Mouse (Mus musculus): ENCODE data around the gene Txndc5. TPM values are rescaled to one million over a fixed set of nuclear protein-coding genes. Genes with fewer than 3 reads are reported as not detected.

Txndc5 gene
- polyA plus RNA-seq, 1 experiment from 2014 or later, result 172 TPM

- Histone ChIP-seq H3K4me2 (ENCODE audit: low read depth, low read length) (no peak overlapping the region), H3K27me3 (ENCODE audit: control insufficient read depth, insufficient read depth, low read length) (no peaks in the 10 kb centered on the region), H3K4me3 (ENCODE audit: low read depth, low read length) (no peak overlapping the region), H3K27ac (replicated peaks; ENCODE audit: low read depth, low read length) (no peak overlapping the region), H3K9me3 (replicated peaks; ENCODE audit: control insufficient read depth, low read length) (no peaks in the 10 kb centered on the region), H3K36me3 (replicated peaks; ENCODE audit: control insufficient read depth, insufficient read depth, low read depth, low read length) (no peaks in the 10 kb centered on the region), H3K4me1 (ENCODE audit: control insufficient read depth, insufficient read depth, low read length) (no peaks in the 10 kb centered on the region), H3K9ac (replicated peaks; ENCODE audit: low read length) (no peak overlapping the region)
- no peak for ATAC-seq (replicated peaks; ENCODE audit: insufficient number of reproducible peaks, low FRiP score, low TSS enrichment, low read depth)
- WGBS, result 89% methylated on average over 4 of the region's 4 CpGs
- no peak for DNase-seq (ENCODE audit: low spot score)
Observed at GRCm38 (mm10) chr13:38546754-38547153, 18.1 kb upstream of the Txndc5 start.

DNA sequence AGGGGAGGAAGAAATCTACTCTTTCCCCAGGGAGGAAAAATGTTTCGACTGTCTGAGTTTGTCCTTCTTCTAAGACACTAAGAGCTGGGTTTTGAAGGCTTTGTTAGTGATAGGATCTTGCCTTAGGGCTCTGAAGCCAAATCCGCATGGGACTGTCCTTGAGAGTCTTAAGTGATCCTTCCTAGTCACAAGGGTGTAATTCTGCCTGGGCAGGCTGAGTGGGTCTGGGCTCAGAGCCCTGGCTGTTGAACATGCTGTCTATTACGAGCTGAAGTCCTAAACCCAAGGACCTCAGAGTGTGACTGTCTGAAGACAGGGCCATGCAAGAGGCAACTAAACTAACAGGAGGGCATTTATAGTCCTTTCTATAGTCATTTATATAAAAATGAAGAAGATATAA lies 16.8 kb upstream of the Txndc5 start:
- H3K9me3 ChIP-seq (replicated peaks; ENCODE audit: control insufficient read depth, low read length), result no peaks in the 10 kb centered on the region
- no peak overlapping the region for H3K4me2 ChIP-seq (ENCODE audit: low read depth, low read length)
- no peaks in the 10 kb centered on the region for H3K27me3 ChIP-seq (ENCODE audit: control insufficient read depth, insufficient read depth, low read length)
- H3K9ac ChIP-seq (replicated peaks; ENCODE audit: low read length), result no peak overlapping the region
- H3K36me3 ChIP-seq (replicated peaks; ENCODE audit: control insufficient read depth, insufficient read depth, low read depth, low read length), result no peaks in the 10 kb centered on the region
- H3K4me3 ChIP-seq (ENCODE audit: low read depth, low read length), result no peak overlapping the region
- DNase-seq (ENCODE audit: low spot score), result no peak
- 52% methylated on average over 3 of the region's 3 CpGs for WGBS
- no peak for ATAC-seq (replicated peaks; ENCODE audit: insufficient number of reproducible peaks, low FRiP score, low TSS enrichment, low read depth)
- H3K27ac ChIP-seq (replicated peaks; ENCODE audit: low read depth, low read length), result no peak overlapping the region
- H3K4me1 ChIP-seq (ENCODE audit: control insufficient read depth, insufficient read depth, low read length), result no peaks in the 10 kb centered on the region

- H3K27ac ChIP-seq (replicated peaks; ENCODE audit: low read depth, low read length), result no peak overlapping the region
- H3K4me3 ChIP-seq (ENCODE audit: low read depth, low read length), result no peak overlapping the region
- DNase-seq (ENCODE audit: low spot score) (no peak), ATAC-seq (replicated peaks; ENCODE audit: insufficient number of reproducible peaks, low FRiP score, low TSS enrichment, low read depth) (no peak)
- no peaks in the 10 kb centered on the region for H3K4me1 ChIP-seq (ENCODE audit: control insufficient read depth, insufficient read depth, low read length)
- no peaks in the 10 kb centered on the region for H3K27me3 ChIP-seq (ENCODE audit: control insufficient read depth, insufficient read depth, low read length)
- no peaks in the 10 kb centered on the region for H3K36me3 ChIP-seq (replicated peaks; ENCODE audit: control insufficient read depth, insufficient read depth, low read depth, low read length)
- H3K9ac ChIP-seq (replicated peaks; ENCODE audit: low read length), result no peak overlapping the region
- no peaks in the 10 kb centered on the region for H3K9me3 ChIP-seq (replicated peaks; ENCODE audit: control insufficient read depth, low read length)
- WGBS, result 84% methylated on average over 8 of the region's 8 CpGs
- no peak overlapping the region for H3K4me2 ChIP-seq (ENCODE audit: low read depth, low read length)
Observed at GRCm38 (mm10) chr13:38544769-38545445, 16.3 kb upstream of the Txndc5 start.

GRCm38 (mm10) chr13:38543455-38544125 lies 15.0 kb upstream of the Txndc5 start:
- WGBS, result 89% methylated on average over 8 of the region's 8 CpGs
- H3K36me3 ChIP-seq (replicated peaks; ENCODE audit: control insufficient read depth, insufficient read depth, low read depth, low read length), result no peaks in the 10 kb centered on the region
- no peak overlapping the region for H3K4me3 ChIP-seq (ENCODE audit: low read depth, low read length)
- no peak overlapping the region for H3K9ac ChIP-seq (replicated peaks; ENCODE audit: low read length)
- no peak overlapping the region for H3K4me2 ChIP-seq (ENCODE audit: low read depth, low read length)
- no peak overlapping the region for H3K27ac ChIP-seq (replicated peaks; ENCODE audit: low read depth, low read length)
- ATAC-seq (replicated peaks; ENCODE audit: insufficient number of reproducible peaks, low FRiP score, low TSS enrichment, low read depth) (no peak), DNase-seq (ENCODE audit: low spot score) (no peak)
- no peaks in the 10 kb centered on the region for H3K27me3 ChIP-seq (ENCODE audit: control insufficient read depth, insufficient read depth, low read length)
- H3K9me3 ChIP-seq (replicated peaks; ENCODE audit: control insufficient read depth, low read length), result no peaks in the 10 kb centered on the region
- H3K4me1 ChIP-seq (ENCODE audit: control insufficient read depth, insufficient read depth, low read length), result no peaks in the 10 kb centered on the region

DNA sequence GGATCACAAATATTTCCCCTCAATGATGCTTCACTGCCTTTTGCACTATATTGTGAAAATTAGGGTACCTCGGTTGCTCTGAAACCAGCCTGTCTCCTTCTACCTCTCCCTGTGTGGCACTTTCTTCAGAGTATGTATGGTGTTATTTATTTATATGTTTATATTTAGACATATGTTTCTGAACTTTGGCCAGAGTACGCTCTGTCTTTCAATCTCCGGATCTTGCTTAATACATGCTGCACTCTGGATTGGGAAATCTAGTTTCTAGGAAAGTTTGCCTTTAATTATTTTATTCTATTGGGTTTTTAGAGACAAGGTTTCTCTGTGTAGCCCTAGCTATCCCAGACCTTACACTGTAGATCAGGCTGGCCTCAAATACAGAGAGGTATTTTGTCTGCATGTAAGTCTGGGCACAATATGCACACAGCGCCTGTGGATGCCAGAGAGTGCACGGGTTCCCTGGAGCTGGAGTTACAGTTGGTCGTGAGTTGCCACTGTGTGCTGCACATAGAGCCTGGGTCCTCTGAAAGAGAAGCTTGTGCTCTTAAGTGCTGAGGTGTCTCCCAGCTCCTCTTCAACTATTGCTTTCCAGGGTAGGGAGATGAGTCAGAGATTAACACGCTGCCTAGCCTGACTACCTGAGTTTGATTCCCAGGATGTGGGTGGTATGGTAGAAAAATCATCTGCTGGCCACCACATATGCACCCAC lies 10.7 kb upstream of the Txndc5 start:
- Histone ChIP-seq H3K9me3 (replicated peaks; ENCODE audit: control insufficient read depth, low read length) (no peaks in the 10 kb centered on the region), H3K4me3 (ENCODE audit: low read depth, low read length) (no peak overlapping the region), H3K4me1 (ENCODE audit: control insufficient read depth, insufficient read depth, low read length) (no peaks in the 10 kb centered on the region), H3K36me3 (replicated peaks; ENCODE audit: control insufficient read depth, insufficient read depth, low read depth, low read length) (no peaks in the 10 kb centered on the region), H3K27ac (replicated peaks; ENCODE audit: low read depth, low read length) (no peak overlapping the region), H3K9ac (replicated peaks; ENCODE audit: low read length) (no peak overlapping the region), H3K27me3 (ENCODE audit: control insufficient read depth, insufficient read depth, low read length) (no peaks in the 10 kb centered on the region), H3K4me2 (ENCODE audit: low read depth, low read length) (no peak overlapping the region)
- WGBS, result 84% methylated on average over 7 of the region's 7 CpGs
- DNase-seq (ENCODE audit: low spot score) (no peak), ATAC-seq (replicated peaks; ENCODE audit: insufficient number of reproducible peaks, low FRiP score, low TSS enrichment, low read depth) (no peak)

DNA sequence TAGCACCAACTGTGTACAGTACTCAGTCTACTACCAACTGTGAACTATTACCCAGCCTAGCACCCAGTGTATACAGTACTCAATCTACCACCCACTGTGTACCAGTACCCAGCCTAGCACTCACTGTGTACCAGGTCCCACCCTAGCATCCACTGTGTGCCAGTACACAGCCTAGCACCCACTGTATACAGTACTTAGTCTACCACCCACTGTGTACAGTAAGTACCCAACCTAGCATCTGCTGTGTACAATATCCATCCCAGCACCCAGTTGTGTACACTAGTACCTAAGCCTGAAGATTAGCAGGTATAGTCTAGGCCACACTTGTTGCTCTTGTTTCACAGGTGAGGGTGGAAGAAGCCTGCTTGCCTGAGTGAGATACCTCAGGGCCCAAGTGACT lies 8.9 kb upstream of the Txndc5 start:
- H3K27ac ChIP-seq (replicated peaks; ENCODE audit: low read depth, low read length), result no peak overlapping the region
- 0 out of 2 replicates have a peak, but pooled peaks have one; percentile 39 for ATAC-seq (replicated peaks; ENCODE audit: insufficient number of reproducible peaks, low FRiP score, low TSS enrichment, low read depth)
- H3K36me3 ChIP-seq (replicated peaks; ENCODE audit: control insufficient read depth, insufficient read depth, low read depth, low read length), result no peaks in the 10 kb centered on the region
- H3K4me2 ChIP-seq (ENCODE audit: low read depth, low read length), result no peak overlapping the region
- no peak overlapping the region for H3K9ac ChIP-seq (replicated peaks; ENCODE audit: low read length)
- H3K4me1 ChIP-seq (ENCODE audit: control insufficient read depth, insufficient read depth, low read length), result no peaks in the 10 kb centered on the region
- H3K9me3 ChIP-seq (replicated peaks; ENCODE audit: control insufficient read depth, low read length), result no peaks in the 10 kb centered on the region
- H3K27me3 ChIP-seq (ENCODE audit: control insufficient read depth, insufficient read depth, low read length), result no peaks in the 10 kb centered on the region
- H3K4me3 ChIP-seq (ENCODE audit: low read depth, low read length), result no peak overlapping the region
- DNase-seq (ENCODE audit: low spot score), result no peak

DNA sequence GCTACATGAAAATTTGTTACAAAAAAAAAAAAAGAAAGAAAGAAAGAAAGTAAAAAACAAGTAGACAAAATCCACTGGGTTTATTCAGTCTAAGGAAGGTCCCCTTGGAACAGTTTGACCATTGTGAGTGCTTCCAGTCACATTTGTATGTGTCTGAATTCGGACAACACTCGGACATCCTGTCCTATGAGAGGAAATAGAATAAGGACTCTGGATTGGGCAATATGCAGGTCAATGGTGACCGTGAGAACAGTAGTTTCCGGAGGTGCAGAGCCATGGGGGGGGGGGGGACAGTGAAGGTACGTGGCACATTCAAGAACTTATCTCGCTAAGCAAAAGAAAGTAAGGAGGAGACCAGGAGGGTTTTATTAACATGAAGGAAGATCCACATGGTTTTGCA lies 6.1 kb upstream of the Txndc5 start:
- ATAC-seq (replicated peaks; ENCODE audit: insufficient number of reproducible peaks, low FRiP score, low TSS enrichment, low read depth), result no peak
- Histone ChIP-seq H3K27me3 (ENCODE audit: control insufficient read depth, insufficient read depth, low read length) (no peaks in the 10 kb centered on the region), H3K36me3 (replicated peaks; ENCODE audit: control insufficient read depth, insufficient read depth, low read depth, low read length) (no peaks in the 10 kb centered on the region), H3K4me3 (ENCODE audit: low read depth, low read length) (no peak overlapping the region), H3K9ac (replicated peaks; ENCODE audit: low read length) (no peak overlapping the region), H3K4me2 (ENCODE audit: low read depth, low read length) (no peak overlapping the region), H3K27ac (replicated peaks; ENCODE audit: low read depth, low read length) (no peak overlapping the region), H3K9me3 (replicated peaks; ENCODE audit: control insufficient read depth, low read length) (no peaks in the 10 kb centered on the region), H3K4me1 (ENCODE audit: control insufficient read depth, insufficient read depth, low read length) (no peaks in the 10 kb centered on the region)
- DNase-seq (ENCODE audit: low spot score), result no peak
- WGBS, result 93% methylated on average over 6 of the region's 6 CpGs

DNA sequence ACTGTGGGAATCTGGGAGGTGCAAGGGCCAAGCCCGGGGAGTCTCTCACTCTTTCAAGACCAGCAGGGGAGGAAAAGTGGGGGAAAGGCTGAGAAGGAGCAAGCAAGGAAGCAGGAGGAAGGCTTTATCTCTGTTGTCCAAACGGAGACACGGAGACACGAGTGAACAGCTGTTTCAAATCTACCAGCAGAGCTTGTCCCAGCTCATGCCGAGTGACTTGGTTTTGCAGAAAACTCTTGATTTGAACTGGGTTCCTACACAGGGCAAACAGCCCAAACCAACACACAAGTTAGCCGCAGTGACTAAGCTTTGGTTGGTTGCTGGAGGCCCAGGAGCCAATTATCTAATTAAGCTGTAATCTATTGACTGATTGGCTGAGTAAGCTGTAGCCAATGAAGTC lies 5.4 kb upstream of the Txndc5 start:
- Histone ChIP-seq H3K4me1 (ENCODE audit: control insufficient read depth, insufficient read depth, low read length) (no peaks in the 10 kb centered on the region), H3K27ac (replicated peaks; ENCODE audit: low read depth, low read length) (no peak overlapping the region), H3K9ac (replicated peaks; ENCODE audit: low read length) (no peak overlapping the region), H3K36me3 (replicated peaks; ENCODE audit: control insufficient read depth, insufficient read depth, low read depth, low read length) (no peaks in the 10 kb centered on the region), H3K27me3 (ENCODE audit: control insufficient read depth, insufficient read depth, low read length) (no peaks in the 10 kb centered on the region), H3K9me3 (replicated peaks; ENCODE audit: control insufficient read depth, low read length) (no peaks in the 10 kb centered on the region), H3K4me2 (ENCODE audit: low read depth, low read length) (no peak overlapping the region), H3K4me3 (ENCODE audit: low read depth, low read length) (no peak overlapping the region)
- no peak for ATAC-seq (replicated peaks; ENCODE audit: insufficient number of reproducible peaks, low FRiP score, low TSS enrichment, low read depth)
- WGBS, result 28% methylated on average over 6 of the region's 6 CpGs
- peak; percentile 28 for DNase-seq (ENCODE audit: low spot score)

Measured in embryonic facial prominence, embryonic 11.5 days (tissue).